Mouse (Mus musculus) forebrain, embryonic 11.5 days (tissue): ENCODE data around the gene Crabp1. TPM values are rescaled to one million over a fixed set of nuclear protein-coding genes. Genes with fewer than 3 reads are reported as not detected.
A peak's percentile ranks its signal among the peaks of the same experiment; 100 is the strongest.

Source experiments
- ATAC-seq: fragments of 200-750 bp; cut with Nextera tagmentation; replicated peaks from 2 replicates; pipeline ENCODE4 v1.8.0; 2017; ENCODE audit warnings: moderate TSS enrichment; ENCODE audit not compliant: low FRiP score
- DNase-seq: peaks from one replicate; pipeline ENCODE4 v3.0.0-alpha.2; 2017; ENCODE audit warnings: low spot score
- H3K27ac ChIP-seq: fragments of 300-500 bp; sonication (generic); 2 replicates; pipeline ENCODE4 v1.5.1; 2014; ENCODE audit warnings: low read depth, low read length
- H3K27me3 ChIP-seq: fragments of 300-500 bp; sonication (generic); 2 replicates; pipeline ENCODE4 v1.6.1; 2014; ENCODE audit warnings: mild to moderate bottlenecking, low read length, mixed read lengths; ENCODE audit not compliant: control insufficient read depth, insufficient read depth
- H3K36me3 ChIP-seq: fragments of 300-500 bp; sonication (generic); 2 replicates; pipeline ENCODE4 v1.6.1; 2014; ENCODE audit warnings: mild to moderate bottlenecking, low read length, moderate library complexity, mixed read lengths; ENCODE audit not compliant: control insufficient read depth, insufficient read depth
- H3K4me1 ChIP-seq: fragments of 300-500 bp; sonication (generic); replicated peaks from 2 replicates; pipeline ENCODE4 v1.6.1; 2014; ENCODE audit warnings: low read length, mixed read lengths; ENCODE audit not compliant: control insufficient read depth, insufficient read depth
- H3K4me2 ChIP-seq: fragments of 300-500 bp; sonication (generic); 2 replicates; pipeline ENCODE4 v1.6.1; 2014; ENCODE audit warnings: low read depth, mild to moderate bottlenecking, low read length, moderate library complexity, mixed read lengths; ENCODE audit not compliant: severe bottlenecking
- H3K4me3 ChIP-seq: fragments of 300-500 bp; sonication (generic); 2 replicates; pipeline ENCODE4 v1.5.1; 2014; ENCODE audit warnings: low read depth, low read length
- H3K9ac ChIP-seq: fragments of 300-500 bp; sonication (generic); 2 replicates; pipeline ENCODE4 v1.6.1; 2014; ENCODE audit warnings: low read length
- H3K9me3 ChIP-seq: fragments of 300-500 bp; sonication (generic); 2 replicates; pipeline ENCODE4 v1.6.1; 2016; ENCODE audit warnings: low read length, mixed read lengths; ENCODE audit not compliant: control insufficient read depth
- WGBS: fragments of 180-500 bp; shearing (Covaris S2); extraction: QIAGEN DNeasy Blood & Tissue Kit; methylation state at CpG from one replicate; pipeline ENCODE4 v1.1.7; 2014; 5-methylcytosine and 5-hydroxymethylcytosine counted together
- polyA plus RNA-seq: library from polyadenylated mRNA; unstranded; fragments of >200 nt; fragmentation: Nextera tagmentation; extraction: Ambion mirVana; gene quantifications from 2 replicates; pipeline ENCODE4 v1.2.1, GENCODE M21; 2014

Crabp1 gene
- polyA plus RNA-seq, 1 experiment from 2014 or later: 275 TPM

GRCm38 (mm10) chr9:54734639-54735252, 29.8 kb upstream of the Crabp1 start:
- no peak overlapping the region for H3K27ac ChIP-seq
- no peak for ATAC-seq
- H3K4me1 ChIP-seq: 0 out of 2 replicates have a peak, but pooled peaks cover 5% of the 10 kb centered on the region
- 22% methylated on average over 11 of the region's 11 CpGs for WGBS
- no peaks in the 10 kb centered on the region for H3K27me3 ChIP-seq
- peak overlapping the region; percentile 75 for H3K9ac ChIP-seq
- DNase-seq: no peak
- H3K4me2 ChIP-seq: peak overlapping the region; percentile 72
- peak overlapping the region; percentile 64 for H3K4me3 ChIP-seq
- H3K36me3 ChIP-seq: no peaks in the 10 kb centered on the region; the same call in 1 of the 2 replicates
- H3K9me3 ChIP-seq: no peaks in the 10 kb centered on the region

GRCm38 (mm10) chr9:54736284-54736701, 28.3 kb upstream of the Crabp1 start:
- DNase-seq (peak; percentile 86), ATAC-seq (0 out of 2 replicates have a peak, but pooled peaks have one; percentile 28)
- Histone ChIP-seq H3K27ac (no peak overlapping the region), H3K4me2 (no peak overlapping the region), H3K9ac (no peak overlapping the region; the same call in 1 of the 2 replicates), H3K27me3 (no peaks in the 10 kb centered on the region), H3K4me3 (no peak overlapping the region), H3K9me3 (no peaks in the 10 kb centered on the region), H3K4me1 (0 out of 2 replicates have a peak, but pooled peaks cover 5% of the 10 kb centered on the region), H3K36me3 (no peaks in the 10 kb centered on the region)
- WGBS: 17% methylated on average over 9 of the region's 9 CpGs

GRCm38 (mm10) chr9:54738376-54738775, 26.2 kb upstream of the Crabp1 start:
- H3K4me3 ChIP-seq: no peak overlapping the region
- no peak overlapping the region for H3K4me2 ChIP-seq
- DNase-seq: peak; percentile 69
- H3K27me3 ChIP-seq: no peaks in the 10 kb centered on the region
- H3K27ac ChIP-seq: no peak overlapping the region
- H3K9me3 ChIP-seq: no peaks in the 10 kb centered on the region
- H3K9ac ChIP-seq: no peak overlapping the region
- no peak for ATAC-seq
- 27% methylated on average over 3 of the region's 3 CpGs for WGBS
- H3K4me1 ChIP-seq: 0 out of 2 replicates have a peak, but pooled peaks cover 2% of the 10 kb centered on the region
- no peaks in the 10 kb centered on the region for H3K36me3 ChIP-seq

- H3K36me3 ChIP-seq: no peaks in the 10 kb centered on the region
- no peak overlapping the region for H3K4me3 ChIP-seq
- ATAC-seq (no peak), DNase-seq (no peak)
- no peak overlapping the region for H3K9ac ChIP-seq
- H3K27ac ChIP-seq: no peak overlapping the region
- H3K4me1 ChIP-seq: no peaks in the 10 kb centered on the region
- WGBS: 83% methylated on average over 4 of the region's 4 CpGs
- H3K9me3 ChIP-seq: no peaks in the 10 kb centered on the region
- H3K27me3 ChIP-seq: no peaks in the 10 kb centered on the region
- no peak overlapping the region for H3K4me2 ChIP-seq
Measured at GRCm38 (mm10) chr9:54743891-54744290, 20.7 kb upstream of the Crabp1 start.

- Histone ChIP-seq H3K4me3 (no peak overlapping the region), H3K36me3 (no peaks in the 10 kb centered on the region), H3K4me2 (no peak overlapping the region), H3K9ac (no peak overlapping the region), H3K4me1 (no peaks in the 10 kb centered on the region), H3K9me3 (no peaks in the 10 kb centered on the region), H3K27me3 (no peaks in the 10 kb centered on the region), H3K27ac (no peak overlapping the region)
- WGBS: 67% methylated on average over 13 of the region's 13 CpGs
- ATAC-seq (no peak), DNase-seq (no peak)
Measured at GRCm38 (mm10) chr9:54745740-54746370, 18.7 kb upstream of the Crabp1 start.

GRCm38 (mm10) chr9:54750215-54750981, 14.2 kb upstream of the Crabp1 start:
- Histone ChIP-seq H3K9me3 (no peaks in the 10 kb centered on the region), H3K4me2 (no peak overlapping the region), H3K4me1 (peaks cover 4% of the 10 kb centered on the region; the same call in 1 of the 2 replicates), H3K27ac (no peak overlapping the region), H3K27me3 (no peaks in the 10 kb centered on the region), H3K9ac (no peak overlapping the region), H3K4me3 (no peak overlapping the region), H3K36me3 (no peaks in the 10 kb centered on the region)
- WGBS: 79% methylated on average over 7 of the region's 7 CpGs
- ATAC-seq (no peak), DNase-seq (no peak)

- Histone ChIP-seq H3K4me3 (no peak overlapping the region), H3K4me2 (no peak overlapping the region), H3K4me1 (peaks cover 4% of the 10 kb centered on the region; the same call in 1 of the 2 replicates), H3K9ac (no peak overlapping the region), H3K9me3 (no peaks in the 10 kb centered on the region), H3K36me3 (no peaks in the 10 kb centered on the region), H3K27ac (no peak overlapping the region), H3K27me3 (no peaks in the 10 kb centered on the region)
- no peak for ATAC-seq
- WGBS: 89% methylated on average over 2 of the region's 2 CpGs
- no peak for DNase-seq
Measured at GRCm38 (mm10) chr9:54751684-54752083, 12.9 kb upstream of the Crabp1 start.

GRCm38 (mm10) chr9:54752201-54752943, 12.2 kb upstream of the Crabp1 start:
- H3K9me3 ChIP-seq: no peaks in the 10 kb centered on the region
- peaks cover 4% of the 10 kb centered on the region; the same call in 1 of the 2 replicates for H3K4me1 ChIP-seq
- H3K9ac ChIP-seq: no peak overlapping the region
- DNase-seq (no peak), ATAC-seq (no peak)
- H3K4me2 ChIP-seq: no peak overlapping the region
- H3K36me3 ChIP-seq: no peaks in the 10 kb centered on the region
- 39% methylated on average over 21 of the region's 21 CpGs for WGBS
- no peaks in the 10 kb centered on the region for H3K27me3 ChIP-seq
- H3K4me3 ChIP-seq: no peak overlapping the region
- no peak overlapping the region for H3K27ac ChIP-seq
